Mouse (Mus musculus) CH12.LX (cell line): ENCODE results near the gene Aatk. TPM values are rescaled to one million over a fixed set of nuclear protein-coding genes. Genes with fewer than 3 reads are reported as not detected.

Source experiments
- DNase-seq: peaks from one replicate; pipeline ENCODE4 v3.0.0-alpha.2; 2013; ENCODE audit errors: extremely low read depth
- H3K27ac ChIP-seq: 2 replicates; pipeline ENCODE4 v1.5.1; 2012; ENCODE audit warnings: low read depth, mild to moderate bottlenecking, control low read depth, moderate library complexity; ENCODE audit not compliant: insufficient read depth
- H3K27me3 ChIP-seq: replicated peaks from 2 replicates; pipeline ENCODE3; 2012; ENCODE audit warnings: inconsistent platforms
- H3K36me3 ChIP-seq, 2 experiments: replicated peaks in 1 of 2; 2 replicates each; pipeline versions ENCODE3 to v1.6.1; 2012; ENCODE audit warnings: inconsistent platforms in 1 of 2, low read length in 1 of 2, mild to moderate bottlenecking in 1 of 2, mixed read lengths in 1 of 2, moderate library complexity in 1 of 2; ENCODE audit not compliant: control insufficient read depth in 1 of 2, insufficient read depth in 1 of 2
- H3K4me1 ChIP-seq, 2 experiments: 2 replicates each; pipeline ENCODE4 v1.6.1; 2012; ENCODE audit warnings: inconsistent platforms in 1 of 2, moderate library complexity in 1 of 2; ENCODE audit not compliant: insufficient read depth in 2 of 2, control insufficient read depth in 1 of 2
- H3K4me2 ChIP-seq: 2 replicates; pipeline ENCODE4 v1.6.1; 2012; ENCODE audit warnings: low read depth, mild to moderate bottlenecking, control low read depth; ENCODE audit not compliant: poor library complexity, insufficient read depth, severe bottlenecking
- H3K4me3 ChIP-seq, 3 experiments: fragments of 150-350 bp in 1 of 3; sonication (generic) in 1 of 3; replicated peaks in 1 of 3; 2 replicates each; pipeline versions ENCODE3 to v1.5.1; 2011 to 2012; ENCODE audit warnings: low read depth in 2 of 3, low read length in 2 of 3, mild to moderate bottlenecking in 2 of 3, moderate library complexity in 2 of 3, control low read depth in 1 of 3, improper control_type of control experiment in 1 of 3, inconsistent platforms in 1 of 3, mixed read lengths in 1 of 3; ENCODE audit not compliant: poor library complexity in 1 of 3
- H3K79me2 ChIP-seq: replicated peaks from 2 replicates; pipeline ENCODE4 v1.6.1; 2012; ENCODE audit warnings: mild to moderate bottlenecking, moderate library complexity; ENCODE audit not compliant: control insufficient read depth, poor library complexity, insufficient read depth, severe bottlenecking; ENCODE audit errors: extremely low read depth
- H3K9ac ChIP-seq: 2 replicates; pipeline ENCODE4 v1.6.1; 2012; ENCODE audit warnings: low read depth, mild to moderate bottlenecking, control low read depth, moderate library complexity; ENCODE audit not compliant: insufficient read depth
- H3K9me3 ChIP-seq: replicated peaks from 2 replicates; pipeline ENCODE3; 2012; ENCODE audit warnings: low read length, inconsistent platforms, mixed read lengths
- CHD1 ChIP-seq: IDR thresholded peaks from 2 replicates; pipeline ENCODE4 v1.6.1; 2012; ENCODE audit warnings: low read depth, low read length, improper control_type of control experiment, inconsistent platforms
- CTCF ChIP-seq, 2 experiments: IDR thresholded peaks in 1 of 2; conservative IDR thresholded peaks in 1 of 2; 2 replicates each; pipeline ENCODE4 v1.5.1; 2011 to 2012; ENCODE audit warnings: low read depth in 2 of 2, low read length in 2 of 2, improper control_type of control experiment in 1 of 2, inconsistent platforms in 1 of 2, mild to moderate bottlenecking in 1 of 2, moderate library complexity in 1 of 2
- E2F4 ChIP-seq: IDR thresholded peaks from 2 replicates; pipeline ENCODE4 v1.6.1; 2011; ENCODE audit warnings: low read depth, low read length, improper control_type of control experiment; ENCODE audit not compliant: insufficient replicate concordance
- EP300 ChIP-seq: IDR thresholded peaks from 2 replicates; pipeline ENCODE4 v1.6.1; 2011; ENCODE audit warnings: low read length, improper control_type of control experiment
- GABPA ChIP-seq: IDR thresholded peaks from 2 replicates; pipeline ENCODE4 v1.6.1; 2012; ENCODE audit warnings: low read depth, low read length, improper control_type of control experiment, inconsistent platforms; ENCODE audit not compliant: insufficient replicate concordance
- HCFC1 ChIP-seq: IDR thresholded peaks from 2 replicates; pipeline ENCODE4 v1.6.1; 2012; ENCODE audit warnings: low read depth, mild to moderate bottlenecking, inconsistent platforms, low read length, improper control_type of control experiment
- IRF4 ChIP-seq: IDR thresholded peaks from 2 replicates; pipeline ENCODE4 v1.6.1; 2014; ENCODE audit warnings: low read depth, mild to moderate bottlenecking, inconsistent platforms, low read length, improper control_type of control experiment
- JUN ChIP-seq: IDR thresholded peaks from 2 replicates; pipeline ENCODE4 v1.6.1; 2011; ENCODE audit warnings: low read depth, mild to moderate bottlenecking, low read length, improper control_type of control experiment, moderate library complexity; ENCODE audit not compliant: insufficient read depth
- KAT2A ChIP-seq: IDR thresholded peaks from 2 replicates; pipeline ENCODE4 v1.6.1; 2012; ENCODE audit warnings: low read length, improper control_type of control experiment, inconsistent platforms; ENCODE audit not compliant: insufficient replicate concordance
- MAFK ChIP-seq: IDR thresholded peaks from 2 replicates; pipeline ENCODE4 v1.6.1; 2011; ENCODE audit warnings: low read length, improper control_type of control experiment; ENCODE audit not compliant: insufficient replicate concordance
- MAZ ChIP-seq: IDR thresholded peaks from 2 replicates; pipeline ENCODE4 v1.6.1; 2012; ENCODE audit warnings: low read depth, mild to moderate bottlenecking, inconsistent platforms, low read length, improper control_type of control experiment, moderate library complexity
- MEF2A ChIP-seq: IDR thresholded peaks from 2 replicates; pipeline ENCODE4 v1.6.1; 2014; ENCODE audit warnings: low read depth, mild to moderate bottlenecking, inconsistent platforms, low read length, improper control_type of control experiment, borderline replicate concordance
- MXI1 ChIP-seq: IDR thresholded peaks from 2 replicates; pipeline ENCODE4 v1.6.1; 2011; ENCODE audit warnings: mild to moderate bottlenecking, low read depth, low read length, improper control_type of control experiment
- MYC ChIP-seq: IDR thresholded peaks from 2 replicates; pipeline ENCODE4 v1.6.1; 2011; ENCODE audit warnings: low read depth, mild to moderate bottlenecking, improper control_type of control experiment, low read length
- NELFE ChIP-seq: IDR thresholded peaks from 2 replicates; pipeline ENCODE4 v1.6.1; 2011; ENCODE audit warnings: low read depth, low read length, improper control_type of control experiment
- NRF1 ChIP-seq: IDR thresholded peaks from 2 replicates; pipeline ENCODE4 v1.6.1; 2014; ENCODE audit warnings: low read depth, mild to moderate bottlenecking, inconsistent platforms, low read length, improper control_type of control experiment, moderate library complexity
- POLR2AphosphoS2 ChIP-seq: IDR thresholded peaks from 2 replicates; pipeline ENCODE4 v1.6.1; 2011; ENCODE audit warnings: low read depth, low read length, improper control_type of control experiment
- RAD21 ChIP-seq: IDR thresholded peaks from 2 replicates; pipeline ENCODE4 v1.6.1; 2011; ENCODE audit warnings: low read depth, mild to moderate bottlenecking, low read length, improper control_type of control experiment, moderate library complexity
- RCOR1 ChIP-seq: conservative IDR thresholded peaks from 2 replicates; pipeline ENCODE4 v1.6.1; 2012; ENCODE audit warnings: low read depth, mild to moderate bottlenecking, inconsistent platforms, low read length, improper control_type of control experiment
- SIN3A ChIP-seq: IDR thresholded peaks from 2 replicates; pipeline ENCODE4 v1.6.1; 2012; ENCODE audit warnings: low read length, improper control_type of control experiment, inconsistent platforms
- SMC3 ChIP-seq: IDR thresholded peaks from 2 replicates; pipeline ENCODE4 v1.6.1; 2011; ENCODE audit warnings: low read depth, low read length, improper control_type of control experiment
- UBTF ChIP-seq: IDR thresholded peaks from 2 replicates; pipeline ENCODE4 v1.6.1; 2012; ENCODE audit warnings: low read depth, mild to moderate bottlenecking, inconsistent platforms, low read length, improper control_type of control experiment, moderate library complexity
- USF1 ChIP-seq: IDR thresholded peaks from 2 replicates; pipeline ENCODE4 v1.6.1; 2014; ENCODE audit warnings: low read depth, mild to moderate bottlenecking, inconsistent platforms, low read length, improper control_type of control experiment
- ZMIZ1 ChIP-seq: IDR thresholded peaks from 2 replicates; pipeline ENCODE4 v1.6.1; 2012; ENCODE audit warnings: low read depth, mild to moderate bottlenecking, inconsistent platforms, low read length, improper control_type of control experiment
- dilution Hi-C: fragments of 300-500 bp; cut with MboI; formaldehyde crosslinking; loops from 2 replicates; pipeline ENCODE4 v1.14.3; 2020; ENCODE audit warnings: low sequenced_read_pairs; ENCODE audit not compliant: extremely low pct_unique_long_range_greater_than_20kb, extremely low pct_ligation_motif_present
- in situ Hi-C: fragments of 300-500 bp; cut with MboI; formaldehyde crosslinking; loops from 3 replicates; pipeline ENCODE4 v1.14.3; 2019; ENCODE audit warnings: low sequenced_read_pairs, low pct_ligation_motif_present, low pct_unique_long_range_greater_than_20kb, mixed read lengths
- polyA plus RNA-seq: library from polyadenylated mRNA; unstranded; fragments of >175 nt; gene quantifications from 2 replicates; pipeline ENCODE4 v1.2.1, GENCODE M21; 2012; ENCODE audit warnings: low read depth; ENCODE audit not compliant: insufficient read length
- total RNA-seq, 2 experiments: library from RNA; depleted of rRNA; stranded (reverse); fragments of 300-350 nt in 1 of 2; fragments of >200 nt in 1 of 2; gene quantifications; 2 replicates each; pipeline ENCODE4 v1.2.3; 2012 to 2014

The Aatk gene
- total and polyA plus RNA-seq, 3 experiments: 0.08 to 0.21 (median 0.19) TPM

DNA sequence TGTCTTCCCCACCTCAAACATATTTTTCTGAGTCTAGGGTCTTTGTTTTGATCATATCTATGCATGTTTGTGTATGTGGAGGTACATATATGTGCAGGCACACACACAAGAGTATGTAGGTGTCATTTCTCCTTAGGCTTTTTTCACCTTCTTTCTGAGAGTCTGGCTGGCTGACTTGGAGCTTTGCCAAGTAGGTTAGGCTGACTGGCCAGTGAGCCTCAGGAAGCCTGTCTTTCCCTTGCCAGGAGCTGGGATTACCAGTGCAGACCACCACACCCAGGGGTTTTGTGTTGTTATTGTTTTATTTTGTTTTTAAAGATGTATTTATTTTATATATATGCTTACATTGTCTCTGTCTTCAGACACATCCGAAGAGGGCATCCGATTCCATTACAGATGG, 63.8 kb downstream of the Aatk start:
- Histone ChIP-seq H3K9ac (no peak overlapping the region), H3K36me3 (peaks cover 0 to 21% of the 10 kb centered on the region in 2 experiments), H3K27ac (no peak overlapping the region), H3K27me3 (no peaks in the 10 kb centered on the region), H3K9me3 (no peaks in the 10 kb centered on the region), H3K4me3 (no peak overlapping the region), H3K79me2 (no peaks in the 10 kb centered on the region), H3K4me1 (peaks cover 3 to 8% of the 10 kb centered on the region in 2 experiments; a peak in 3 of 4 replicates), H3K4me2 (no peak overlapping the region)
- TF ChIP-seq USF1 (no peak), CTCF (conservative IDR thresholded peaks at IDR 0.05 in 1 of 2, IDR thresholded peaks at IDR 0.05 in 1 of 2; ENCODE audit: low read depth in 2 of 2, low read length in 2 of 2) (no peak), GABPA (no peak), KAT2A (no peak)
- in situ Hi-C loops (loop anchor here (10.0 kb wide), 1 partner anchor 488 kb away; the partner anchor contains the start of gene Endov), dilution Hi-C loops (no loop called here)
- no peak for DNase-seq

DNA sequence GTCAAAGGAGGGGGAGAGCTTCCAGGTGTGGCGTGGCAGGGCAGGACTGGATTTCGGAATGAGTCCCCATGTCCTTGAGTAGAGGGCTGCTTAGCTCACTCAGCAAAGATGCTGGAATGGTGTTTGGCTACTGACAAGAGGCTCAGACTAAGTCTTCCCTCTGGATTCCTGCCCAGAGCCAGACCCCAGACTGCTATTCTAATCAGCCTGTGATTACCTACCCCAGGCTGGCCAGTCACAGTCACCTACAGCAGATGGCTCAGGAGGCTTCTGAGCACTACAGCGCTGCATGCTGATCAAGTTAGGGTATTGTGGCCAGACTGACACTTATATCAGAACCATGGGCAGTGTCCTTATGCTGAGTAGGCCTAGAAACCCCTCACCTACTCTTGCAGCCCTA, 64.7 kb downstream of the Aatk start:
- Histone ChIP-seq H3K9ac (no peak overlapping the region), H3K36me3 (peaks cover 0 to 21% of the 10 kb centered on the region in 2 experiments), H3K4me2 (no peak overlapping the region), H3K4me1 (peaks cover 0 to 3% of the 10 kb centered on the region in 2 experiments; a peak in 1 of 4 replicates), H3K4me3 (no peak overlapping the region), H3K79me2 (no peaks in the 10 kb centered on the region), H3K27me3 (no peaks in the 10 kb centered on the region), H3K27ac (no peak overlapping the region), H3K9me3 (no peaks in the 10 kb centered on the region)
- dilution Hi-C loops (no loop called here), in situ Hi-C loops (loop anchor here (10.0 kb wide), 1 partner anchor 487 kb away; the partner anchor contains the start of gene Endov)
- no peak for DNase-seq
- TF ChIP-seq ZMIZ1: no peak
- TF ChIP-seq RAD21: no peak
- TF ChIP-seq CTCF (conservative IDR thresholded peaks at IDR 0.05 in 1 of 2, IDR thresholded peaks at IDR 0.05 in 1 of 2; ENCODE audit: low read depth in 2 of 2, low read length in 2 of 2): no peak
- TF ChIP-seq NELFE: no peak
- TF ChIP-seq MEF2A: no peak
- TF ChIP-seq MAFK: no peak
- no peak for TF ChIP-seq E2F4
- no peak for TF ChIP-seq MXI1
- TF ChIP-seq SMC3: no peak
- no peak for TF ChIP-seq UBTF

DNA sequence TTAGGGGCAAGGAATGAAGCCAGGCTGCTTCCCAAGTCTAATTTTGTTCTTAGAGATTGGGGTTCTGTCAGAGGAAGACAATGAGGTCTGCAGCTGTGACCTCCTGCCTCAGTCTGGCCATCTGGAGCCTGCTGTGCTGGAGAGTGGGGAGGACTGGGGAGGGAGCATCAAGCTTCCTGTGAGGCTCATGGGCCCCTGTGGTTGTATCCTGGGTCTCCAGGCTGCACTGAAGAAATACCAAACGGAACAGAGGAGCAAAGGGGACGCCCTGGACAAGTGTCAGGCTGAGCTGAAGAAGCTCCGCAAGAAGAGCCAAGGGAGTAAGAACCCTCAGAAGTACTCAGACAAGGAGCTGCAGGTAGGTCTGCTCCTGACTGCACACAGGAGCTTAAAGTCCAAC, 65.2 kb downstream of the Aatk start:
- in situ Hi-C loops: loop anchor here (10.0 kb wide), 1 partner anchor 487 kb away; the partner anchor contains the start of gene Endov
- H3K9me3 ChIP-seq: no peaks in the 10 kb centered on the region
- DNase-seq: no peak
- H3K4me3 ChIP-seq: no peak overlapping the region
- no peak overlapping the region for H3K27ac ChIP-seq
- H3K4me1 ChIP-seq: peaks cover 0 to 3% of the 10 kb centered on the region in 2 experiments; a peak in 1 of 4 replicates
- H3K27me3 ChIP-seq: no peaks in the 10 kb centered on the region
- no peaks in the 10 kb centered on the region for H3K79me2 ChIP-seq
- no peak overlapping the region for H3K9ac ChIP-seq
- H3K36me3 ChIP-seq: peaks cover 0 to 21% of the 10 kb centered on the region in 2 experiments
- dilution Hi-C loops: no loop called here
- H3K4me2 ChIP-seq: no peak overlapping the region
- TF ChIP-seq RAD21 (no peak), MXI1 (no peak), NRF1 (no peak), UBTF (no peak), POLR2AphosphoS2 (no peak), E2F4 (no peak), MYC (no peak), EP300 (no peak), MAFK (no peak), CHD1 (no peak), MAZ (no peak), SIN3A (no peak), HCFC1 (no peak), JUN (no peak), IRF4 (no peak), RCOR1 (no peak)
